Mouse (Mus musculus) midbrain, postnatal 0 days (tissue): ENCODE data around the gene Ccr4. TPM values are rescaled to one million over a fixed set of nuclear protein-coding genes. Genes with fewer than 3 reads are reported as not detected.

Experiments
- ATAC-seq: fragments of 200-750 bp; cut with Nextera tagmentation; 2 replicates; pipeline ENCODE4 v1.8.0; 2017; ENCODE audit warnings: moderate number of reproducible peaks, mild to moderate bottlenecking, moderate TSS enrichment, moderate library complexity; ENCODE audit not compliant: low FRiP score
- DNase-seq: peaks from one replicate; pipeline ENCODE4 v3.0.0-alpha.2; 2015; ENCODE audit warnings: low spot score
- H3K27ac ChIP-seq: fragments of 300-500 bp; sonication (generic); 2 replicates; pipeline ENCODE4 v1.5.1; 2014; ENCODE audit warnings: low read depth, mild to moderate bottlenecking, low read length, mixed read lengths
- H3K27me3 ChIP-seq: fragments of 300-500 bp; sonication (generic); 2 replicates; pipeline ENCODE4 v1.6.1; 2014; ENCODE audit warnings: low read length, control low read depth, mixed read lengths; ENCODE audit not compliant: insufficient read depth
- H3K36me3 ChIP-seq: fragments of 300-500 bp; sonication (generic); 2 replicates; pipeline ENCODE4 v1.6.1; 2014; ENCODE audit warnings: low read length, control low read depth, mixed read lengths; ENCODE audit not compliant: insufficient read depth
- H3K4me1 ChIP-seq: fragments of 300-500 bp; sonication (generic); 2 replicates; pipeline ENCODE4 v1.6.1; 2014; ENCODE audit warnings: mild to moderate bottlenecking, control low read depth, antibody characterized with exemption, low read length, mixed read lengths; ENCODE audit not compliant: insufficient read depth
- H3K4me2 ChIP-seq: fragments of 300-500 bp; sonication (generic); 2 replicates; pipeline ENCODE4 v1.6.1; 2014; ENCODE audit warnings: low read depth, mild to moderate bottlenecking, low read length, mixed read lengths; ENCODE audit not compliant: poor library complexity, severe bottlenecking
- H3K4me3 ChIP-seq: fragments of 300-500 bp; sonication (generic); 2 replicates; pipeline ENCODE4 v1.5.1; 2014; ENCODE audit warnings: low read depth, mild to moderate bottlenecking, low read length, moderate library complexity
- H3K9ac ChIP-seq: fragments of 300-500 bp; sonication (generic); replicated peaks from 2 replicates; pipeline ENCODE4 v1.6.1; 2014; ENCODE audit warnings: mild to moderate bottlenecking, low read length, moderate library complexity, mixed read lengths; ENCODE audit not compliant: poor library complexity, severe bottlenecking
- H3K9me3 ChIP-seq: fragments of 300-500 bp; sonication (generic); 2 replicates; pipeline ENCODE4 v1.6.1; 2016; ENCODE audit warnings: low read length, control low read depth
- CTCF ChIP-seq: IDR thresholded peaks from 2 replicates; pipeline ENCODE4 v1.5.1; 2016; ENCODE audit warnings: antibody characterized with exemption, mild to moderate bottlenecking
- WGBS: fragments of 180-500 bp; shearing (Covaris S2); extraction: QIAGEN DNeasy Blood & Tissue Kit; methylation state at CpG from one replicate; pipeline ENCODE4 v1.1.7; 2014; 5-methylcytosine and 5-hydroxymethylcytosine counted together
- polyA plus RNA-seq: library from polyadenylated mRNA; unstranded; fragments of >200 nt; fragmentation: Nextera tagmentation; extraction: Ambion mirVana; gene quantifications from 2 replicates; pipeline ENCODE4 v1.2.1, GENCODE M21; 2015
- total RNA-seq: library from RNA; depleted of rRNA; stranded (reverse); fragments of >200 nt; gene quantifications from 2 replicates; pipeline ENCODE4 v1.2.3, GENCODE M21; 2014

Ccr4 gene
- total and polyA plus RNA-seq, 2 experiments from 2014 or later: not detected

DNA sequence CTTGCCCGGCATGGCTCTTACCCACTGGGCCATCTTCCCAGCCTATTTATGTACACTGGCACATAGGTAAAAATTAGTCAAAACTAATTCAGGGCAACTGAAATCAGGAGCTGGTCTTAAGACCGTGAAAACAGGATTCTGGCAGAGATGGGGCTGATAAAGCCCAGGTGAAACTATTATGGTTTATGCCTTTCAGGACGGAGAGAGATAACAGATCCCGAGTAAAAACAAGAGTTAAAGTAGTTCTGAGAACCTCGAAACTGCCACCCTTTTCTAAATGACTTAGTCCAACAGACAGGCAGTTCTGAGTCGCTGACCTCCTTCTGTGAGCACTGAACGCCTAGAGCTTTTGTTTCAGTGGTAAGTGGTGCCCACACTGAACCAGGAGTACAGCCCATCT, 32.8 kb downstream of the Ccr4 start:
- Histone ChIP-seq H3K36me3 (peaks cover 4% of the 10 kb centered on the region; the same call in 1 of the 2 replicates), H3K4me1 (no peaks in the 10 kb centered on the region), H3K4me3 (no peak overlapping the region), H3K9me3 (no peaks in the 10 kb centered on the region), H3K9ac (no peak overlapping the region), H3K4me2 (no peak overlapping the region), H3K27me3 (no peaks in the 10 kb centered on the region), H3K27ac (no peak overlapping the region)
- ATAC-seq: no peak
- no peak for DNase-seq
- TF ChIP-seq CTCF: no peak
- 80% methylated on average over 7 of the region's 7 CpGs for WGBS

DNA sequence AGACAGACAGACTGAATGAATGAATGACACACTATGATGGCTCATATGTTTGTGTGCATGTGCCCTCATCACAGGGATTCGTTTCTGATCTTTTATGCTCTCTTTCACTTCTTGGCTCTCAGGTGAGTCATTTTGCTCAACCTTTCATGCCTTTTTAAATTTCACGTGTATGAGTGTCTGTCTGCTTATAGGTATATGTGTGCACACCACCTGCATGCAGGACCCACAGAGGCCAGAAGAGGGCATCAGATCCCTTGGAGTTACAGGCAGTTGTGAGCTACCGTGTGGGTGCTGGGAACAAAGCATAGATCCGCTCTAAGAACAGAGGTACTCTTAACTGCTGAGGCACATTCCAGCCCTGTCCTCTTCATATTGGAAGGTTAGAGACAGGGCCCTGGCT, 36.0 kb downstream of the Ccr4 start:
- Histone ChIP-seq H3K9me3 (no peaks in the 10 kb centered on the region), H3K27ac (no peak overlapping the region), H3K9ac (no peak overlapping the region), H3K4me1 (no peaks in the 10 kb centered on the region), H3K36me3 (peaks cover 24% of the 10 kb centered on the region), H3K4me2 (no peak overlapping the region), H3K27me3 (no peaks in the 10 kb centered on the region), H3K4me3 (no peak overlapping the region)
- no peak for DNase-seq
- ATAC-seq: no peak
- TF ChIP-seq CTCF: peak; percentile 12; the same call in 1 of the 2 replicates
- WGBS: 94% methylated on average over 4 of the region's 4 CpGs

DNA sequence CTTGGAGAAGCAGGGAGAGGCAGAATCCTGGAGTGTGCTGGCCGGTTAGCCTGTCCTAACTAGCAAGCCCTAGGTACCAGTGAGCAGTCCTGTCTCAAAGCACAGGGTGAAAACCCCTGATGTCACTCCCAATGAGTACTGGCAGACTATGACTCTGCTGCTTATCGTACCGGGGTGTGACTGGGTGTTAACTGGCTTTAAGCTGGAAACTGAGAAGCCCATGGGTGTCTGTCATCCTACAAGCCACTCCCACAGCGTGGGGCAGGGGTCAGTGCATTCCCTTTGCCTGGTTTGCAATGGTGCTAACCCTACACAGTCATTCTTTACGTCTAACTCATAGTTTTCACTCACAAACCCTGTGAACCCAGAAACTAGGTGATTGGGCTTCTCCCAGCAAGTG, 36.5 kb downstream of the Ccr4 start:
- Histone ChIP-seq H3K36me3 (peaks cover 25% of the 10 kb centered on the region), H3K4me2 (no peak overlapping the region), H3K4me1 (no peaks in the 10 kb centered on the region), H3K27ac (no peak overlapping the region), H3K27me3 (no peaks in the 10 kb centered on the region), H3K9me3 (no peaks in the 10 kb centered on the region), H3K4me3 (no peak overlapping the region), H3K9ac (no peak overlapping the region)
- ATAC-seq: no peak
- no peak for TF ChIP-seq CTCF
- DNase-seq: no peak
- 92% methylated on average over 5 of the region's 5 CpGs for WGBS

DNA sequence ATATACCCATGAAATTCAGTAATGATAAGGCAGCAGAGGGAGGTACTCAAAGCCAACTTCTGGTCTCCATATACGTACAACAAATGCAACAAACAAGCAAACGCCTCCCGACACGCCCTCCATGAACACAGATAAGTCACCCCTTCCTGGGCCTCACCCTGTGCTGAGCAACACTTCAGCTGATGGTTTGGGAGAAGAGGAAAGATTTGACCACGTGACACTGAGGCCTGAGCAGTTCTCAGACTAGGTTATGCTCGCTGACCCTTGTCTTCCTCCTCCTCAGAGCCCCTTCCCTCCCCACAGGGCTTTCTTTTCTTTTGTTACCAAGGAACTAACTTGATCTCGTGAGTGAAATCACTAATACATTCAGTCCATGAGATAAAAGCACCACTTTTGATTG, 37.8 kb downstream of the Ccr4 start:
- Histone ChIP-seq H3K9ac (no peak overlapping the region), H3K36me3 (peaks cover 30% of the 10 kb centered on the region), H3K4me1 (no peaks in the 10 kb centered on the region), H3K4me3 (no peak overlapping the region), H3K9me3 (no peaks in the 10 kb centered on the region), H3K4me2 (no peak overlapping the region), H3K27ac (no peak overlapping the region), H3K27me3 (no peaks in the 10 kb centered on the region)
- DNase-seq (no peak), ATAC-seq (no peak)
- WGBS: 59% methylated on average over 7 of the region's 7 CpGs
- TF ChIP-seq CTCF: no peak

DNA sequence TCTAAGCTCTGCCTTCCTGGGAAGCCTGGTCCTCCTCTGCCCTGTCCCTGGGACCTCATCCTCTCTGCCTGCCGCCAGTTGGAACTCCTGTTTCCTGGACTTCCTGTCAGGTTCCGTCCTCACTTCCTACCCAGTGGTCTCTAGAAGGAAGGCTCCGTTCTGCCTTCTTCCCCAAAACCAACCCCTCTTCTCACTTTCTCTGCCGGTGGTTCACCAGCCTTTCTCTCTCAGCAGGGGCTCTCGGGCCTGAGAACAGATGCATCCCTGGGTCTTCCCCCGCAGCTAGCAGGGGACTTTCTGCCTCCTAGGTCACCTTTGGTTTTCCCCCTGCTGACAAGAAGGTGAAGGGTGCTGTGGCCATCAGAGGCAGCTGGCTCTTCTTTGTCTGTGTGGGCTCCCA, 39.3 kb downstream of the Ccr4 start:
- no peak overlapping the region for H3K27ac ChIP-seq
- no peak for DNase-seq
- no peak overlapping the region for H3K9ac ChIP-seq
- peaks cover 36% of the 10 kb centered on the region for H3K36me3 ChIP-seq
- H3K4me1 ChIP-seq: no peaks in the 10 kb centered on the region
- ATAC-seq: no peak
- H3K4me3 ChIP-seq: no peak overlapping the region
- no peak overlapping the region for H3K4me2 ChIP-seq
- no peaks in the 10 kb centered on the region for H3K27me3 ChIP-seq
- H3K9me3 ChIP-seq: no peaks in the 10 kb centered on the region
- TF ChIP-seq CTCF: no peak
- 86% methylated on average over 6 of the region's 6 CpGs for WGBS

DNA sequence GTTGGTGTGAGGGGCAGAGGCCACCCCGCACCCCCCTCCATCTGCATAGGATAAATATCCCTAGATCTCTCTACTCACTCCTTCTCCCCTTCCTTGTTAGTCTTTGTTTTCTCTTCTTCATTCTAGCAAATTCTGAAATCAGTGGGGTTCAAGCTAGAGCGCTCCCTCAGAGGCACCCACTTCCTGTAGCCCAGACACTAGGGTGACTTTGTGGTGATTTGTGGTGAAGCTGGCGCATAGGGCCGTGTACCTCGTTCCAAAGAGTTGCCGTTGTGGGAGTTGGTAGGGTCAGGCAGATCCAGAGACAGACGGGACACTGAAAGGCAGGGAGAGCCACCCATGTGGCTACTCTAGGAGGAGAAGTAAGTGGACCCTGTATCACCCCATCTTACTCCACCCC, 42.1 kb downstream of the Ccr4 start:
- Histone ChIP-seq H3K36me3 (peaks cover 40% of the 10 kb centered on the region), H3K27me3 (no peaks in the 10 kb centered on the region)
- WGBS: 94% methylated on average over 7 of the region's 7 CpGs

More for the DNA sequence above, 42.1 kb downstream of the Ccr4 start:
- no peak for DNase-seq
- no peak overlapping the region for H3K4me2 ChIP-seq
- no peaks in the 10 kb centered on the region for H3K4me1 ChIP-seq
- no peak for ATAC-seq
- H3K9me3 ChIP-seq: no peaks in the 10 kb centered on the region
- no peak overlapping the region for H3K9ac ChIP-seq
- no peak overlapping the region for H3K27ac ChIP-seq
- TF ChIP-seq CTCF: no peak
- H3K4me3 ChIP-seq: no peak overlapping the region
